Mouse (Mus musculus) bone marrow macrophage, adult 2 months (primary cell): Measurements from ENCODE around the gene Gabbr2.

ENCODE experiments used
- CTCF ChIP-seq: IDR thresholded peaks from 2 replicates; pipeline ENCODE4 v1.5.1; 2012; ENCODE audit warnings: low read depth, mild to moderate bottlenecking, low read length, moderate library complexity
- POLR2A ChIP-seq: IDR thresholded peaks from 2 replicates; pipeline ENCODE4 v1.6.1; 2012; ENCODE audit warnings: mild to moderate bottlenecking, low read depth, low read length, borderline replicate concordance

DNA sequence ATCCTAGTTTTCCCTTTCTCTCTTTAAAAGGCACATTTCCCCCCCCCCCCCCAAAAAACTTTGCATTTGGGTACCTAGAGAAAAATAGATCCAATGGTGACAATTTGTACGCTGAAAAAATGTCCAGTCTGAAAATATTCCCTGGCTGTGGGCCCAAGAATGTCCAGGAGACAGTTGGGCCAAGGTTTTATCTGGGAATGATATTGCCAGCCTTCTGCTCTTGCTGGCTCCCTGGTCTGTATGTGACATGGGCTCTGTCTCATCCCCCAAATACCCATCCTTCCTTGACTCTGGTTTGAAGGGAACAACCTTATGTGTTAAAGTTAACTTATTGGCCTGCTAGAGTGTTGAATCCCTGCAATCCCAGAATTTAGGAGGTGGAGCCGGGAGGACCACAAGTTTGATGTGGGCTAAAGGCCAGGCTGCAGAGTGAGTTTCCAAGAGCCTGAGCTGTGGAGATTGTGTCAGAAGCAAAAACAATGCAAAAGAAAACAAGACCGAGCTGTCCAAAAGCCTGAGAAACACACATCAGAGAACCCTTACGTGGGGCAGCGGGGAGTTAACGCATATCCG lies 247.0 kb downstream of the Gabbr2 start:
- TF ChIP-seq POLR2A (no peak), CTCF (no peak)
